Mouse (Mus musculus): Measurements from ENCODE around the gene Cyp4a12b.
"Not testable (repeated sequence)": the region's sequence is repeated elsewhere in the genome, so short reads cannot be mapped to it uniquely, and the experiment has no call there.

Cyp4a12b gene

GRCm38 (mm10) chr4:115411324-115411723 lies at the start of gene Cyp4a12b:
Gene Cyp4a12b, plus strand, starts transcription at chr4:115411624.
- DNase-seq, result not testable (repeated sequence)

- DNase-seq, result not testable (repeated sequence)
These were observed 45.8 kb upstream of the Cyp4a12b start for GRCm38 (mm10) chr4:115365624-115366023.

- not testable (repeated sequence) for DNase-seq
These were observed 43.4 kb upstream of the Cyp4a12b start for GRCm38 (mm10) chr4:115368067-115368466.

- not testable (repeated sequence) for DNase-seq
These were observed 15.2 kb upstream of the Cyp4a12b start for GRCm38 (mm10) chr4:115396256-115396655.

GRCm38 (mm10) chr4:115396950-115397349 lies 14.5 kb upstream of the Cyp4a12b start:
- DNase-seq, result not testable (repeated sequence)

- DNase-seq, result no peak
These were observed 39.2 kb downstream of the Cyp4a12b start for GRCm38 (mm10) chr4:115450577-115451137.

- no peak for DNase-seq
These were observed 40.9 kb downstream of the Cyp4a12b start, which contains the start of gene Cyp4a30b for GRCm38 (mm10) chr4:115452304-115452703. Gene Cyp4a30b, plus strand, starts transcription at chr4:115452604.

- DNase-seq, result not testable (repeated sequence)
These were observed 62.2 kb downstream of the Cyp4a12b start for GRCm38 (mm10) chr4:115473585-115473984.

- DNase-seq, result not testable (repeated sequence)
These were observed 64.6 kb downstream of the Cyp4a12b start for GRCm38 (mm10) chr4:115476051-115476450.

GRCm38 (mm10) chr4:115481006-115481652 lies 69.7 kb downstream of the Cyp4a12b start:
- DNase-seq, result no peak

Data from right cerebral cortex, postnatal 14 days (tissue).